Mouse (Mus musculus): ENCODE results near the gene Snrpa. TPM values are rescaled to one million over a fixed set of nuclear protein-coding genes. Genes with fewer than 3 reads are reported as not detected.

Gene Snrpa
- polyA plus RNA-seq, 1 experiment from 2014 or later: 251 TPM

- H3K27ac ChIP-seq (ENCODE audit: low read length): peak overlapping the region; percentile 98
- H3K9me3 ChIP-seq (ENCODE audit: control insufficient read depth, low read length): no peaks in the 10 kb centered on the region
- H3K36me3 ChIP-seq (ENCODE audit: control insufficient read depth, insufficient read depth, low read length): peaks cover 11% of the 10 kb centered on the region; the same call in 1 of the 2 replicates
- no peaks in the 10 kb centered on the region for H3K27me3 ChIP-seq (ENCODE audit: control insufficient read depth, insufficient read depth, low read depth, low read length)
- H3K4me3 ChIP-seq (ENCODE audit: low read length): peak overlapping the region; percentile 75
- peak overlapping the region; percentile 70 for H3K4me2 ChIP-seq (ENCODE audit: low read depth, low read length)
- WGBS: 15% methylated on average over 4 of the region's 4 CpGs
- H3K9ac ChIP-seq (ENCODE audit: low read length): peak overlapping the region; percentile 64
- peaks cover 17% of the 10 kb centered on the region for H3K4me1 ChIP-seq (replicated peaks; ENCODE audit: control insufficient read depth, insufficient read depth, low read length)
- ATAC-seq (ENCODE audit: low read depth): no peak
Measured at GRCm38 (mm10) chr7:27177942-27178323, 18.1 kb downstream of the Snrpa start.

- H3K9ac ChIP-seq (ENCODE audit: low read length): no peak overlapping the region
- no peak for ATAC-seq (ENCODE audit: low read depth)
- peaks cover 26% of the 10 kb centered on the region for H3K36me3 ChIP-seq (ENCODE audit: control insufficient read depth, insufficient read depth, low read length)
- no peaks in the 10 kb centered on the region for H3K9me3 ChIP-seq (ENCODE audit: control insufficient read depth, low read length)
- 90% methylated on average over 7 of the region's 7 CpGs for WGBS
- no peak overlapping the region for H3K4me2 ChIP-seq (ENCODE audit: low read depth, low read length)
- H3K27ac ChIP-seq (ENCODE audit: low read length): no peak overlapping the region
- H3K27me3 ChIP-seq (ENCODE audit: control insufficient read depth, insufficient read depth, low read depth, low read length): no peaks in the 10 kb centered on the region
- no peak overlapping the region for H3K4me3 ChIP-seq (ENCODE audit: low read length)
- H3K4me1 ChIP-seq (replicated peaks; ENCODE audit: control insufficient read depth, insufficient read depth, low read length): peaks cover 13% of the 10 kb centered on the region
Measured at GRCm38 (mm10) chr7:27174896-27175295, 21.2 kb downstream of the Snrpa start.

GRCm38 (mm10) chr7:27174496-27174895, 21.6 kb downstream of the Snrpa start:
- no peak overlapping the region for H3K4me2 ChIP-seq (ENCODE audit: low read depth, low read length)
- no peak for ATAC-seq (ENCODE audit: low read depth)
- H3K9ac ChIP-seq (ENCODE audit: low read length): no peak overlapping the region
- peaks cover 9% of the 10 kb centered on the region; the same call in 1 of the 2 replicates for H3K4me1 ChIP-seq (replicated peaks; ENCODE audit: control insufficient read depth, insufficient read depth, low read length)
- H3K36me3 ChIP-seq (ENCODE audit: control insufficient read depth, insufficient read depth, low read length): peaks cover 26% of the 10 kb centered on the region
- H3K9me3 ChIP-seq (ENCODE audit: control insufficient read depth, low read length): no peaks in the 10 kb centered on the region
- no peaks in the 10 kb centered on the region for H3K27me3 ChIP-seq (ENCODE audit: control insufficient read depth, insufficient read depth, low read depth, low read length)
- 95% methylated on average over 15 of the region's 15 CpGs for WGBS
- no peak overlapping the region for H3K4me3 ChIP-seq (ENCODE audit: low read length)
- H3K27ac ChIP-seq (ENCODE audit: low read length): no peak overlapping the region

DNA sequence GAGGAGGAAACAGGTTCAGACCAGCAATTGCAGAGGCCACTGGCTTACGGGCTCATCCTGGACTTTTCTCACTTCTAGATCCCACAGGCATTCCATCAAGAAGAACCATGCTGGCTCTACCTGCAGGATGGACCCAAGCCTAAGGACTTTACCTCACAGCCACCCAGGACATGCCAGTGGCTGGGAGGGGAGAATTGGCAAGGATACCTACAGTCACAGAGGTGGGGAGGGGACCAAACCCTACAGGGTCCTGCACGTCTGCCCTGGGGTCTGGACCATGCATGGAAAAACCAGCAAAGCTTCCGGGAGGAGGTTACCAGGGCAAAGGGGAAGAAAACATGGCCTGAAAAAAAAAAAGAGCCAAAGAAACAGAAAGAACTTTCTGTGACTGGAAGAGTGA, 25.1 kb downstream of the Snrpa start:
- H3K27me3 ChIP-seq (ENCODE audit: control insufficient read depth, insufficient read depth, low read depth, low read length): no peaks in the 10 kb centered on the region
- peaks cover 9% of the 10 kb centered on the region for H3K4me1 ChIP-seq (replicated peaks; ENCODE audit: control insufficient read depth, insufficient read depth, low read length)
- H3K9ac ChIP-seq (ENCODE audit: low read length): no peak overlapping the region
- WGBS: 87% methylated on average over 3 of the region's 3 CpGs
- no peak overlapping the region for H3K27ac ChIP-seq (ENCODE audit: low read length)
- H3K36me3 ChIP-seq (ENCODE audit: control insufficient read depth, insufficient read depth, low read length): peaks cover 26% of the 10 kb centered on the region
- H3K4me2 ChIP-seq (ENCODE audit: low read depth, low read length): no peak overlapping the region
- no peaks in the 10 kb centered on the region for H3K9me3 ChIP-seq (ENCODE audit: control insufficient read depth, low read length)
- no peak overlapping the region for H3K4me3 ChIP-seq (ENCODE audit: low read length)
- ATAC-seq (ENCODE audit: low read depth): no peak

DNA sequence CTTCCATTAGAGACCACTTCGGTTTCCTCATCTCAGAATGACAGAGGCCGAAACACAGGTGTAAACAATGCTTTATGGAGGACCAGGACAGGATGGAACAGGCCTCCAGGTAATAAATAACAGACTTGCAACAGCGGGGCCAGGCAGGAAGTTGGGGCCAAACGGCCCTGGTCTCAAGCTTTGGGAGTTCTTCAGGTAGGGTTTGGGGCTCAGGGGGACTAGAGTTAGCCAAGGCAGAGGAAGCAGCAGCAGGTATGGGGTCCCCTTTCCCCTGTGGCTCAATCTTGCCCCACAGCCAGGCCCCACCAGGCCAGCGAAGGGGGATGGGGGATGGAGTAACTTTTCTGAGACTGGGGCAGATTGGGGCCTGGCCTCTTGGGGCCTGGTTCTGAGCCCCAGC, 27.7 kb downstream of the Snrpa start:
- H3K9me3 ChIP-seq (ENCODE audit: control insufficient read depth, low read length): no peaks in the 10 kb centered on the region
- H3K27me3 ChIP-seq (ENCODE audit: control insufficient read depth, insufficient read depth, low read depth, low read length): no peaks in the 10 kb centered on the region
- peaks cover 31% of the 10 kb centered on the region for H3K4me1 ChIP-seq (replicated peaks; ENCODE audit: control insufficient read depth, insufficient read depth, low read length)
- no peak overlapping the region for H3K9ac ChIP-seq (ENCODE audit: low read length)
- H3K27ac ChIP-seq (ENCODE audit: low read length): no peak overlapping the region
- no peak overlapping the region for H3K4me3 ChIP-seq (ENCODE audit: low read length)
- peaks cover 27% of the 10 kb centered on the region for H3K36me3 ChIP-seq (ENCODE audit: control insufficient read depth, insufficient read depth, low read length)
- no peak overlapping the region for H3K4me2 ChIP-seq (ENCODE audit: low read depth, low read length)
- no peak for ATAC-seq (ENCODE audit: low read depth)
- WGBS: 83% methylated on average over 5 of the region's 5 CpGs

DNA sequence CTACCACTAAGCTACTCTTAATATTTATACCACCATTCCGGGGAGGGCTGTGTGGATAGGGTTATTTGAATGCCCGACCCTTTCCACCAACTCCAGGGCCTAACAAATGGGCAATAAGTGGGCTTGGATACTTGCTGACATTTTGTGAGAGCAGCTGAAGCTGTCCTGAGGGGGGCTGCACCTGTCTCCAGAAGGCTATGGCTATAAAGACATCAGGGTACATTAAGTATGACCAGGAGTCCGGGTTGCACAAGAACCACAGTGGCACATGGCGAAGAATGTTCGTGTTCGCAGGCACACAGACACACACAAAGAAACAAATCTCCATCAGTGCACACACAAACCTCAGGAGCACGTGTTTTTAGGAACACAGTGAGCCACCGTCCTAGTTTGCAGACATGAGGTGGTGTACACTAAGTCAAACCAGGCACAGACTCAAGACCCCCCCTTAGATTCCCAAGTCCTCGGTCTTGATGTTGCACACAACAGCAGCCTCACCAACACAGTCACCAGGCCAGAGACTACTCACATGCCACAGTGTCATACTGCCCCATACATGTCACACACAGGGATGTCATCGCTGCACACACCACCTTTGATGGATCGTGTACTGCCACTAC, 28.5 kb downstream of the Snrpa start:
- Histone ChIP-seq H3K36me3 (ENCODE audit: control insufficient read depth, insufficient read depth, low read length) (peaks cover 23% of the 10 kb centered on the region), H3K9me3 (ENCODE audit: control insufficient read depth, low read length) (no peaks in the 10 kb centered on the region), H3K9ac (ENCODE audit: low read length) (peak overlapping the region; percentile 92), H3K4me2 (ENCODE audit: low read depth, low read length) (peak overlapping the region; percentile 89), H3K27me3 (ENCODE audit: control insufficient read depth, insufficient read depth, low read depth, low read length) (no peaks in the 10 kb centered on the region), H3K4me1 (replicated peaks; ENCODE audit: control insufficient read depth, insufficient read depth, low read length) (peaks cover 37% of the 10 kb centered on the region), H3K27ac (ENCODE audit: low read length) (peak overlapping the region; percentile 99), H3K4me3 (ENCODE audit: low read length) (peak overlapping the region; percentile 62)
- ATAC-seq (ENCODE audit: low read depth): no peak
- WGBS: 67% methylated on average over 11 of the region's 11 CpGs

- H3K4me3 ChIP-seq (ENCODE audit: low read length): peak within 1 kb of the TSS; percentile 62
- no peaks in the 10 kb centered on the region for H3K9me3 ChIP-seq (ENCODE audit: control insufficient read depth, low read length)
- no peaks in the 10 kb centered on the region for H3K27me3 ChIP-seq (ENCODE audit: control insufficient read depth, insufficient read depth, low read depth, low read length)
- ATAC-seq (ENCODE audit: low read depth): peak; percentile 88
- WGBS: 2% methylated on average over 61 of the region's 61 CpGs
- H3K4me1 ChIP-seq (replicated peaks; ENCODE audit: control insufficient read depth, insufficient read depth, low read length): peaks cover 41% of the 10 kb centered on the region
- H3K9ac ChIP-seq (ENCODE audit: low read length): peak within 1 kb of the TSS; percentile 92
- H3K4me2 ChIP-seq (ENCODE audit: low read depth, low read length): peak within 1 kb of the TSS; percentile 89
- H3K27ac ChIP-seq (ENCODE audit: low read length): peak within 1 kb of the TSS; percentile 99
- peaks cover 19% of the 10 kb centered on the region for H3K36me3 ChIP-seq (ENCODE audit: control insufficient read depth, insufficient read depth, low read length)
Measured at GRCm38 (mm10) chr7:27166614-27167474, 29.2 kb downstream of the Snrpa start, which contains the start of gene Egln2. Gene Egln2, minus strand, starts transcription at chr7:27166802.

DNA sequence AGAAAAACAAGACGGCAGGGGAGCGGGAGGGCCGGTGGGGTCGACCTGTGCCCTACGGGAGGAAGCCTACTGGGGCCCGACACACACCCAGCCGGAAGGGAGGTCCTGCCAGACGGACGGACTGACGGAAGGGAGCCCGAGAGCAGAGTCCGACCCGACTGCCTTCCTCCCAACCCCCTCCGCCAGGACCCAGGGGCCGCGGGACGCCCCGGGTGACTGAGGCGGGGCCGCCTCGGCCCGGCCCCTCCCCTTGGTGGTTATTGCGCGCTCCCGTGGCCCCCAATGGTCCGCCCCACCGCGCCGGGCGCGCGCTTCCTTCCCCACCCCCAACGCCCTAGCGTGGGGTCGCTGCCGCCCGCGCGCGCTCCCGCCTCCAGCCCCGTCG, 29.9 kb downstream of the Snrpa start:
- Histone ChIP-seq H3K36me3 (ENCODE audit: control insufficient read depth, insufficient read depth, low read length) (peaks cover 18% of the 10 kb centered on the region), H3K4me3 (ENCODE audit: low read length) (peak overlapping the region; percentile 62), H3K27ac (ENCODE audit: low read length) (peak overlapping the region; percentile 99), H3K27me3 (ENCODE audit: control insufficient read depth, insufficient read depth, low read depth, low read length) (no peaks in the 10 kb centered on the region), H3K9me3 (ENCODE audit: control insufficient read depth, low read length) (no peaks in the 10 kb centered on the region), H3K4me1 (replicated peaks; ENCODE audit: control insufficient read depth, insufficient read depth, low read length) (peaks cover 41% of the 10 kb centered on the region), H3K9ac (ENCODE audit: low read length) (peak overlapping the region; percentile 92), H3K4me2 (ENCODE audit: low read depth, low read length) (peak overlapping the region; percentile 89)
- 0% methylated on average over 8 of the region's 43 CpGs for WGBS
- ATAC-seq (ENCODE audit: low read depth): peak; percentile 84

- 2% methylated on average over 8 of the region's 8 CpGs for WGBS
Measured at GRCm38 (mm10) chr7:27165696-27166095, 30.4 kb downstream of the Snrpa start.

More at GRCm38 (mm10) chr7:27165696-27166095, 30.4 kb downstream of the Snrpa start:
- Histone ChIP-seq H3K4me3 (ENCODE audit: low read length) (peak overlapping the region; percentile 62), H3K9me3 (ENCODE audit: control insufficient read depth, low read length) (no peaks in the 10 kb centered on the region), H3K27ac (ENCODE audit: low read length) (peak overlapping the region; percentile 99), H3K27me3 (ENCODE audit: control insufficient read depth, insufficient read depth, low read depth, low read length) (no peaks in the 10 kb centered on the region), H3K36me3 (ENCODE audit: control insufficient read depth, insufficient read depth, low read length) (peaks cover 13% of the 10 kb centered on the region), H3K4me2 (ENCODE audit: low read depth, low read length) (peak overlapping the region; percentile 89), H3K4me1 (replicated peaks; ENCODE audit: control insufficient read depth, insufficient read depth, low read length) (peaks cover 46% of the 10 kb centered on the region), H3K9ac (ENCODE audit: low read length) (peak overlapping the region; percentile 92)
- ATAC-seq (ENCODE audit: low read depth): no peak
